Mouse (Mus musculus): ENCODE data around the gene Hmgcr.

DNA sequence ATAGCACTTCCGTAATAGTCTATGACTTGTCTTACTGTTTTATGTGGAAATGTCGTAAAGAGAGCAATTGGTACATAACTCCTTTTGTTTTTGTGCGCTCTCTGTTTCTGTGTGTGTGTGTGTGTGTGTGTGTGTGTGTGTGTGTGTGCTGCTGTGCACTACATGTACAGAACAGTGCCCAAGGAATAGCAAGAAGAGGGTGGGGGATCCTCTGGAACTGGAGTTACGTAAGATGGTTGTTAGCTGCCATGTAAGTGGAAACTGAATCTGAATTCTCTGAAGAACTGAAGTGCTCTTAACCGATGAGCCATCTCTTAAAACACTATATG lies 1.1 kb upstream of the Hmgcr start:
- no peak for TF ChIP-seq E2F4 (IDR thresholded peaks at IDR 0.05; ENCODE audit: insufficient read depth)
- TF ChIP-seq POLR2AphosphoS2 (IDR thresholded peaks at IDR 0.05; ENCODE audit: insufficient read length, low read depth): no peak
- TF ChIP-seq CEBPB (IDR thresholded peaks at IDR 0.05; ENCODE audit: insufficient read depth, poor library complexity, severe bottlenecking): no peak
- no peak for TF ChIP-seq POLR2A (IDR thresholded peaks at IDR 0.05; ENCODE audit: insufficient read length, low read depth)
- TF ChIP-seq MAX (IDR thresholded peaks at IDR 0.05; ENCODE audit: low read depth): no peak

Measured in myocyte (in vitro differentiated cells).